Mouse (Mus musculus) myocyte (in vitro differentiated cells): ENCODE results near the gene Gm20388. TPM values are rescaled to one million over a fixed set of nuclear protein-coding genes. Genes with fewer than 3 reads are reported as not detected.
"Not testable (repeated sequence)": the region's sequence is repeated elsewhere in the genome, so short reads cannot be mapped to it uniquely, and the experiment has no call there.

Experiments
- H3K27me3 ChIP-seq: one replicate; pipeline ENCODE4 v1.6.1; 2011; ENCODE audit not compliant: control insufficient read depth, insufficient read depth, insufficient read length
- H3K36me3 ChIP-seq: one replicate; pipeline ENCODE4 v1.6.1; 2011; ENCODE audit not compliant: control insufficient read depth, insufficient read depth
- H3K4me2 ChIP-seq: one replicate; pipeline ENCODE4 v1.6.1; 2011; ENCODE audit warnings: low read depth, control low read depth
- H3K4me3 ChIP-seq: one replicate; pipeline ENCODE4 v1.5.1; 2011; ENCODE audit warnings: mild to moderate bottlenecking, control low read depth, moderate library complexity
- H3K79me2 ChIP-seq: one replicate; pipeline ENCODE4 v1.6.1; 2011; ENCODE audit not compliant: control insufficient read depth, insufficient read depth
- H3ac ChIP-seq: one replicate; pipeline ENCODE4 v1.6.1; 2011; ENCODE audit not compliant: control insufficient read depth, insufficient read length
- CEBPB ChIP-seq: IDR thresholded peaks from 2 replicates; pipeline ENCODE4 v1.6.1; 2011; ENCODE audit warnings: mild to moderate bottlenecking, moderate library complexity; ENCODE audit not compliant: poor library complexity, insufficient read depth, severe bottlenecking
- E2F4 ChIP-seq: IDR thresholded peaks from one replicate; pipeline ENCODE4 v1.6.1; 2011; ENCODE audit warnings: mild to moderate bottlenecking, control low read depth, moderate library complexity; ENCODE audit not compliant: insufficient read depth
- MAX ChIP-seq: IDR thresholded peaks from one replicate; pipeline ENCODE4 v1.6.1; 2011; ENCODE audit warnings: low read depth, mild to moderate bottlenecking, control low read depth
- MYOD1 ChIP-seq, 3 experiments: IDR thresholded peaks; one replicate each; pipeline ENCODE4 v1.6.1; 2011; ENCODE audit warnings: control low read depth in 2 of 3, low read depth in 2 of 3, mild to moderate bottlenecking in 2 of 3, moderate library complexity in 1 of 3; ENCODE audit not compliant: insufficient read length in 2 of 3, control insufficient read depth in 1 of 3
- MYOG ChIP-seq, 3 experiments: IDR thresholded peaks; one replicate each; pipeline ENCODE4 v1.6.1; 2011; ENCODE audit warnings: control low read depth in 2 of 3, low read depth in 2 of 3, mild to moderate bottlenecking in 2 of 3; ENCODE audit not compliant: insufficient read length in 2 of 3, control insufficient read depth in 1 of 3, insufficient read depth in 1 of 3
- POLR2A ChIP-seq: IDR thresholded peaks from one replicate; pipeline ENCODE4 v1.6.1; 2011; ENCODE audit warnings: low read depth, mild to moderate bottlenecking, control low read depth, moderate library complexity; ENCODE audit not compliant: insufficient read length
- POLR2AphosphoS2 ChIP-seq: IDR thresholded peaks from one replicate; pipeline ENCODE4 v1.6.1; 2011; ENCODE audit warnings: low read depth, control low read depth; ENCODE audit not compliant: insufficient read length
- REST ChIP-seq: IDR thresholded peaks from one replicate; pipeline ENCODE4 v1.6.1; 2011; ENCODE audit warnings: mild to moderate bottlenecking, control low read depth, moderate library complexity; ENCODE audit not compliant: insufficient read depth, insufficient read length
- SRF ChIP-seq: IDR thresholded peaks from one replicate; pipeline ENCODE4 v1.6.1; 2011; ENCODE audit warnings: low read depth; ENCODE audit not compliant: control insufficient read depth, insufficient read length
- TCF12 ChIP-seq: IDR thresholded peaks from one replicate; pipeline ENCODE4 v1.6.1; 2011; ENCODE audit warnings: mild to moderate bottlenecking, control low read depth; ENCODE audit not compliant: poor library complexity, insufficient read depth, severe bottlenecking
- TCF3 ChIP-seq: IDR thresholded peaks from one replicate; pipeline ENCODE4 v1.6.1; 2011; ENCODE audit warnings: low read depth, control low read depth; ENCODE audit not compliant: insufficient read length
- USF1 ChIP-seq: IDR thresholded peaks from one replicate; pipeline ENCODE4 v1.6.1; 2011; ENCODE audit warnings: low read depth, mild to moderate bottlenecking, control low read depth, moderate library complexity
- polyA plus RNA-seq: library from polyadenylated mRNA; unstranded; fragments of >200 nt; fragmentation: generic; extraction: Trizol; gene quantifications from one replicate; pipeline ENCODE4 v1.2.1, GENCODE M21; 2012; ENCODE audit warnings: missing spikeins

Gene Gm20388
- polyA plus RNA-seq, 1 experiment: 15.3 TPM

GRCm38 (mm10) chr8:120331027-120331426 is 420.4 kb downstream of the Gm20388 start:
- H3ac ChIP-seq: no peak overlapping the region
- no peaks in the 10 kb centered on the region for H3K27me3 ChIP-seq
- no peak for TF ChIP-seq MYOD1 (IDR thresholded peaks at IDR 0.05; ENCODE audit: control insufficient read depth in 1 of 3, insufficient read length in 2 of 3, low read depth in 2 of 3)
- TF ChIP-seq POLR2A: no peak
- no peak for TF ChIP-seq POLR2AphosphoS2
- TF ChIP-seq TCF3: no peak
- no peaks in the 10 kb centered on the region for H3K79me2 ChIP-seq
- H3K4me2 ChIP-seq: no peak overlapping the region
- H3K36me3 ChIP-seq: no peaks in the 10 kb centered on the region
- H3K4me3 ChIP-seq: no peak overlapping the region

- Histone ChIP-seq H3K4me3 (no peak overlapping the region), H3K36me3 (no peaks in the 10 kb centered on the region), H3K27me3 (no peaks in the 10 kb centered on the region), H3K79me2 (no peaks in the 10 kb centered on the region), H3K4me2 (no peak overlapping the region), H3ac (no peak overlapping the region)
- TF ChIP-seq USF1 (no peak), POLR2AphosphoS2 (no peak), REST (no peak), SRF (no peak), MYOD1 (IDR thresholded peaks at IDR 0.05; ENCODE audit: control insufficient read depth in 1 of 3, insufficient read length in 2 of 3, low read depth in 2 of 3) (no peak), CEBPB (no peak), TCF12 (no peak), MAX (no peak), TCF3 (no peak)
Observed at GRCm38 (mm10) chr8:120332379-120333229, 422.0 kb downstream of the Gm20388 start.

GRCm38 (mm10) chr8:120333681-120334080 is 423.0 kb downstream of the Gm20388 start:
- Histone ChIP-seq H3ac (no peak overlapping the region), H3K4me3 (no peak overlapping the region), H3K79me2 (no peaks in the 10 kb centered on the region), H3K27me3 (no peaks in the 10 kb centered on the region), H3K4me2 (no peak overlapping the region), H3K36me3 (no peaks in the 10 kb centered on the region)
- TF ChIP-seq TCF3: no peak
- no peak for TF ChIP-seq USF1
- no peak for TF ChIP-seq TCF12
- no peak for TF ChIP-seq POLR2AphosphoS2
- no peak for TF ChIP-seq CEBPB
- no peak for TF ChIP-seq SRF
- TF ChIP-seq REST: no peak
- no peak for TF ChIP-seq E2F4
- TF ChIP-seq MYOD1 (IDR thresholded peaks at IDR 0.05; ENCODE audit: control insufficient read depth in 1 of 3, insufficient read length in 2 of 3, low read depth in 2 of 3): no peak
- TF ChIP-seq MYOG (IDR thresholded peaks at IDR 0.05; ENCODE audit: control insufficient read depth in 1 of 3, insufficient read depth in 1 of 3, insufficient read length in 2 of 3, low read depth in 2 of 3): no peak
- TF ChIP-seq MAX: no peak
- TF ChIP-seq POLR2A: no peak

- H3K36me3 ChIP-seq, H3K4me2 ChIP-seq, H3K4me3 ChIP-seq, H3K79me2 ChIP-seq, H3ac ChIP-seq, H3K27me3 ChIP-seq: not testable (repeated sequence)
Observed at GRCm38 (mm10) chr8:120334261-120334660, 423.6 kb downstream of the Gm20388 start.

GRCm38 (mm10) chr8:120334878-120335261 is 424.2 kb downstream of the Gm20388 start:
- no peak overlapping the region for H3K4me2 ChIP-seq

More at GRCm38 (mm10) chr8:120334878-120335261, 424.2 kb downstream of the Gm20388 start:
- H3K4me3 ChIP-seq: no peak overlapping the region
- no peaks in the 10 kb centered on the region for H3K36me3 ChIP-seq
- TF ChIP-seq SRF: no peak
- no peak for TF ChIP-seq MYOG (IDR thresholded peaks at IDR 0.05; ENCODE audit: control insufficient read depth in 1 of 3, insufficient read depth in 1 of 3, insufficient read length in 2 of 3, low read depth in 2 of 3)
- TF ChIP-seq TCF3: no peak
- TF ChIP-seq POLR2A: no peak
- TF ChIP-seq E2F4: no peak
- TF ChIP-seq REST: no peak
- TF ChIP-seq POLR2AphosphoS2: no peak
- TF ChIP-seq TCF12: no peak
- no peak for TF ChIP-seq USF1
- TF ChIP-seq CEBPB: no peak
- TF ChIP-seq MAX: no peak
- TF ChIP-seq MYOD1 (IDR thresholded peaks at IDR 0.05; ENCODE audit: control insufficient read depth in 1 of 3, insufficient read length in 2 of 3, low read depth in 2 of 3): no peak
- H3K27me3 ChIP-seq: no peaks in the 10 kb centered on the region
- no peak overlapping the region for H3ac ChIP-seq
- H3K79me2 ChIP-seq: no peaks in the 10 kb centered on the region
